Mouse (Mus musculus): ENCODE results near the gene Ddx19a.
"Not testable (repeated sequence)": the region's sequence is repeated elsewhere in the genome, so short reads cannot be mapped to it uniquely, and the experiment has no call there.

Ddx19a gene

GRCm38 (mm10) chr8:110969910-110970770 is 27.5 kb downstream of the Ddx19a start:
- peak; percentile 69 for DNase-seq (ENCODE audit: low spot score)

GRCm38 (mm10) chr8:110967326-110967725 is 30.3 kb downstream of the Ddx19a start:
- DNase-seq (ENCODE audit: low spot score): no peak

GRCm38 (mm10) chr8:110966586-110966985 is 31.0 kb downstream of the Ddx19a start:
- DNase-seq (ENCODE audit: low spot score): no peak

GRCm38 (mm10) chr8:110965594-110965993 is 32.0 kb downstream of the Ddx19a start:
- DNase-seq (ENCODE audit: low spot score): no peak

GRCm38 (mm10) chr8:110964666-110965065 is 32.9 kb downstream of the Ddx19a start:
- no peak for DNase-seq (ENCODE audit: low spot score)

GRCm38 (mm10) chr8:110963051-110963450 is 34.5 kb downstream of the Ddx19a start:
- no peak for DNase-seq (ENCODE audit: low spot score)

GRCm38 (mm10) chr8:110959906-110960305 is 37.7 kb downstream of the Ddx19a start:
- DNase-seq (ENCODE audit: low spot score): no peak

- DNase-seq (ENCODE audit: low spot score): no peak
Observed at GRCm38 (mm10) chr8:110959071-110959780, 38.4 kb downstream of the Ddx19a start.

GRCm38 (mm10) chr8:110958553-110958952 is 39.0 kb downstream of the Ddx19a start:
- DNase-seq (ENCODE audit: low spot score): not testable (repeated sequence)

GRCm38 (mm10) chr8:110958135-110958534 is 39.5 kb downstream of the Ddx19a start:
- no peak for DNase-seq (ENCODE audit: low spot score)

- no peak for DNase-seq (ENCODE audit: low spot score)
Observed at GRCm38 (mm10) chr8:110957471-110957870, 40.1 kb downstream of the Ddx19a start.

- no peak for DNase-seq (ENCODE audit: low spot score)
Observed at GRCm38 (mm10) chr8:110956619-110957450, 40.8 kb downstream of the Ddx19a start.

- no peak for DNase-seq (ENCODE audit: low spot score)
Observed at GRCm38 (mm10) chr8:110954776-110955175, 42.8 kb downstream of the Ddx19a start.

- no peak for DNase-seq (ENCODE audit: low spot score)
Observed at GRCm38 (mm10) chr8:110950065-110950484, 47.5 kb downstream of the Ddx19a start.

GRCm38 (mm10) chr8:110945716-110946115 is 51.9 kb downstream of the Ddx19a start:
- DNase-seq (ENCODE audit: low spot score): no peak

- no peak for DNase-seq (ENCODE audit: low spot score)
Observed at GRCm38 (mm10) chr8:110944276-110944876, 53.2 kb downstream of the Ddx19a start.

- DNase-seq (ENCODE audit: low spot score): peak; percentile 41
Observed at GRCm38 (mm10) chr8:110941453-110941948, 56.1 kb downstream of the Ddx19a start.

GRCm38 (mm10) chr8:110940682-110941452 is 56.7 kb downstream of the Ddx19a start:
- DNase-seq (ENCODE audit: low spot score): no peak

GRCm38 (mm10) chr8:110938882-110939589 is 58.6 kb downstream of the Ddx19a start:
- no peak for DNase-seq (ENCODE audit: low spot score)

GRCm38 (mm10) chr8:110936217-110936616 is 61.4 kb downstream of the Ddx19a start:
- DNase-seq (ENCODE audit: low spot score): no peak
